Mouse (Mus musculus) Patski (cell line): Measurements from ENCODE around the gene Donson. TPM values are rescaled to one million over a fixed set of nuclear protein-coding genes. Genes with fewer than 3 reads are reported as not detected.

ENCODE experiments used
- ATAC-seq: fragments of 100-300 bp; one replicate; pipeline ENCODE4 v1.8.0; 2021
- CTCF ChIA-PET: fragments of 350-600 bp; sonication (Branson Sonifier 250); formaldehyde crosslinking; loops from one replicate; lab custom pipeline; 2022; ENCODE audit warnings: inconsistent platforms; lab: Charles Lee
- POLR2A ChIA-PET: fragments of 350-600 bp; sonication (Branson Sonifier 250); formaldehyde crosslinking; loops from one replicate; lab custom pipeline; 2022; ENCODE audit warnings: antibody characterized with exemption, inconsistent platforms; lab: Charles Lee
- DNase-seq: peaks from one replicate; pipeline ENCODE4 v3.0.0-alpha.2; 2011; ENCODE audit warnings: low read depth, low spot score
- H3K27me3 ChIP-seq: fragments of 371-371 bp; one replicate; pipeline ENCODE4 v1.5.1; 2021
- CTCF ChIP-seq: fragments of 100-300 bp; IDR thresholded peaks from one replicate; pipeline ENCODE4 v1.5.1; 2021
- in situ Hi-C: fragments of 300-500 bp; cut with MboI; formaldehyde crosslinking; loops from 3 replicates; pipeline ENCODE4 v1.11.1; 2018; ENCODE audit warnings: low pct_unique_long_range_greater_than_20kb, mixed read lengths
- polyA plus RNA-seq: library from polyadenylated mRNA; unstranded; gene quantifications from one replicate; pipeline ENCODE4 v1.2.3, GENCODE M21; 2021

Donson gene
- polyA plus RNA-seq, 1 experiment from 2014 or later = 11.7 TPM

DNA sequence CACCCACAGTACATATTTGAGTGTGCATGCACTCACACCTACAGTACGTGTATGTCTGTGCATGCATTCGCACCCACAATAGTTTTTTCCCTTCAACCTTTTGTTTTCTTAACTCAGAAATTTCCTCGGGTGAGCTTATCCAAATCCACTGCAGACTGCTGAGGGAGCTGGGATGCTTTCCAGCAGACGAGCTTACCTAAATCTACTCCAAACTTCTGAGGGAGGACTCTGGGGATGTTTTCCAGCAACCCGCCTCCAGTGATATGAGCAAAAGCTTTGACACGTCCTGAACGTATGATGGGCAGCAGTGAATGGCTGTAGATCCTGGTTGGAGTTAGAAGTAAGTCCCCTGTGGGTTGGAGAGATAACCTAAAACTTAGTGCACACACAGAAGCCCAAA lies 60.7 kb downstream of the Donson start:
- H3K27me3 ChIP-seq = no peaks in the 10 kb centered on the region
- ChIA-PET CTCF (no interaction called here), POLR2A (no interaction called here)
- DNase-seq (no peak), ATAC-seq (no peak)
- TF ChIP-seq CTCF = no peak
- in situ Hi-C loops = no loop called here

Other genes with a start within 250 kb of the Donson start
- gene Ifnar1, start 203.5 kb downstream of the Donson start, polyA plus RNA-seq = 60.6 TPM
- gene Ifngr2, start 141.7 kb downstream of the Donson start, polyA plus RNA-seq = 31.3 TPM
- gene Tmem50b, start 91.0 kb downstream of the Donson start, polyA plus RNA-seq = 59.8 TPM
- 5.0 TPM for gene Dnajc28, start 69.7 kb downstream of the Donson start, polyA plus RNA-seq
- 79.5 TPM for gene Gart, start 41.8 kb downstream of the Donson start, polyA plus RNA-seq
- 151 TPM for gene Son, start 41.3 kb downstream of the Donson start, polyA plus RNA-seq
- gene Cryzl1, start 40.2 kb upstream of the Donson start, polyA plus RNA-seq = 82.3 TPM
- 36.0 TPM for gene Itsn1, start 40.5 kb upstream of the Donson start, polyA plus RNA-seq